Mouse (Mus musculus): ENCODE results near the gene Isyna1.

- TF ChIP-seq CTCF (IDR thresholded peaks at IDR 0.05; ENCODE audit: insufficient read depth, low read length) (no peak), POLR2A (IDR thresholded peaks at IDR 0.05; ENCODE audit: borderline replicate concordance, extremely low read depth, low read depth, low read length) (no peak)
Observed at GRCm38 (mm10) chr8:70613763-70614162, 19.6 kb downstream of the Isyna1 start.
